Mouse (Mus musculus) kidney, embryonic 15.5 days (tissue): ENCODE measurements around the gene Lrrc8d. TPM values are rescaled to one million over a fixed set of nuclear protein-coding genes. Genes with fewer than 3 reads are reported as not detected.

Experiments used
- ATAC-seq: fragments of 200-750 bp; cut with Nextera tagmentation; replicated peaks from 2 replicates; pipeline ENCODE4 v1.8.0; 2017; ENCODE audit warnings: moderate TSS enrichment; ENCODE audit not compliant: low FRiP score
- H3K27ac ChIP-seq: fragments of 300-500 bp; sonication (generic); 2 replicates; pipeline ENCODE4 v1.5.1; 2015; ENCODE audit warnings: mild to moderate bottlenecking, inconsistent platforms
- H3K27me3 ChIP-seq: fragments of 300-500 bp; sonication (generic); 2 replicates; pipeline ENCODE4 v1.6.1; 2015; ENCODE audit warnings: inconsistent platforms
- H3K36me3 ChIP-seq: fragments of 300-500 bp; sonication (generic); 2 replicates; pipeline ENCODE4 v1.6.1; 2015; ENCODE audit warnings: inconsistent platforms
- H3K4me1 ChIP-seq: fragments of 300-500 bp; sonication (generic); 2 replicates; pipeline ENCODE4 v1.6.1; 2015; ENCODE audit warnings: inconsistent platforms
- H3K4me2 ChIP-seq: fragments of 300-500 bp; sonication (generic); 2 replicates; pipeline ENCODE4 v1.6.1; 2015; ENCODE audit warnings: moderate library complexity, mild to moderate bottlenecking, inconsistent platforms
- H3K4me3 ChIP-seq: fragments of 300-500 bp; sonication (generic); replicated peaks from 2 replicates; pipeline ENCODE4 v1.5.1; 2015; ENCODE audit warnings: mild to moderate bottlenecking, inconsistent platforms
- H3K9ac ChIP-seq: fragments of 300-500 bp; sonication (generic); 2 replicates; pipeline ENCODE4 v1.6.1; 2015; ENCODE audit warnings: mild to moderate bottlenecking, inconsistent platforms
- H3K9me3 ChIP-seq: fragments of 300-500 bp; sonication (generic); replicated peaks from 2 replicates; pipeline ENCODE4 v1.6.1; 2016; ENCODE audit warnings: inconsistent platforms
- WGBS: fragments of 180-500 bp; shearing (Covaris S2); methylation state at CpG from one replicate; pipeline ENCODE4 v1.1.7; 2015; ENCODE audit warnings: mixed read lengths; 5-methylcytosine and 5-hydroxymethylcytosine counted together
- polyA plus RNA-seq: library from polyadenylated mRNA; unstranded; fragments of >200 nt; fragmentation: Nextera tagmentation; extraction: Ambion mirVana; gene quantifications from 2 replicates; pipeline ENCODE4 v1.2.1, GENCODE M21; 2015

The Lrrc8d gene
- polyA plus RNA-seq, 1 experiment from 2014 or later, result 32.2 TPM

- H3K9me3 ChIP-seq, result peaks cover 14% of the 10 kb centered on the region
- WGBS, result 83% methylated on average over 11 of the region's 11 CpGs
- no peak overlapping the region for H3K4me2 ChIP-seq
- no peak overlapping the region for H3K9ac ChIP-seq
- peaks cover 43% of the 10 kb centered on the region for H3K36me3 ChIP-seq
- no peak for ATAC-seq
- H3K27me3 ChIP-seq, result no peaks in the 10 kb centered on the region
- peaks cover 25% of the 10 kb centered on the region for H3K4me1 ChIP-seq
- H3K27ac ChIP-seq, result no peak overlapping the region
- no peak overlapping the region for H3K4me3 ChIP-seq
Observed at GRCm38 (mm10) chr5:105809056-105809455, 109.3 kb downstream of the Lrrc8d start.

DNA sequence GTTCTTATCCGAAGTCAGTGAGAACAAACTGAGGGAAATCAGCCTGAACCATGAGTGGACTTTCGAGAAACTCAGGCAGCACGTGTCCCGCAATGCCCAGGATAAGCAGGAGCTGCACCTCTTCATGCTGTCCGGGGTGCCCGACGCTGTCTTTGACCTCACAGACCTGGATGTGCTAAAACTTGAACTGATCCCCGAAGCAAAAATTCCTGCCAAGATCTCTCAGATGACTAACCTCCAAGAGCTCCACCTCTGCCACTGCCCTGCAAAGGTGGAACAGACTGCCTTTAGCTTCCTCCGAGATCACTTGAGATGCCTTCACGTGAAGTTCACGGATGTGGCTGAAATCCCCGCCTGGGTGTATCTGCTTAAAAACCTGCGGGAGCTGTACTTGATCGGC is 113.3 kb downstream of the Lrrc8d start:
- H3K27me3 ChIP-seq, result no peaks in the 10 kb centered on the region
- H3K4me3 ChIP-seq, result no peak overlapping the region
- no peak for ATAC-seq
- H3K4me1 ChIP-seq, result peaks cover 25% of the 10 kb centered on the region
- H3K27ac ChIP-seq, result no peak overlapping the region
- no peak overlapping the region for H3K4me2 ChIP-seq
- WGBS, result 98% methylated on average over 14 of the region's 14 CpGs
- H3K9me3 ChIP-seq, result peaks cover 14% of the 10 kb centered on the region
- peaks cover 58% of the 10 kb centered on the region for H3K36me3 ChIP-seq
- no peak overlapping the region for H3K9ac ChIP-seq

GRCm38 (mm10) chr5:105813974-105814373 is 114.2 kb downstream of the Lrrc8d start:
- WGBS, result 80% methylated on average over 10 of the region's 10 CpGs
- no peak overlapping the region for H3K9ac ChIP-seq
- H3K27ac ChIP-seq, result no peak overlapping the region
- ATAC-seq, result no peak
- peaks cover 14% of the 10 kb centered on the region for H3K9me3 ChIP-seq
- H3K4me3 ChIP-seq, result no peak overlapping the region
- H3K36me3 ChIP-seq, result peaks cover 58% of the 10 kb centered on the region
- no peaks in the 10 kb centered on the region for H3K27me3 ChIP-seq
- no peak overlapping the region for H3K4me2 ChIP-seq
- peaks cover 30% of the 10 kb centered on the region for H3K4me1 ChIP-seq

DNA sequence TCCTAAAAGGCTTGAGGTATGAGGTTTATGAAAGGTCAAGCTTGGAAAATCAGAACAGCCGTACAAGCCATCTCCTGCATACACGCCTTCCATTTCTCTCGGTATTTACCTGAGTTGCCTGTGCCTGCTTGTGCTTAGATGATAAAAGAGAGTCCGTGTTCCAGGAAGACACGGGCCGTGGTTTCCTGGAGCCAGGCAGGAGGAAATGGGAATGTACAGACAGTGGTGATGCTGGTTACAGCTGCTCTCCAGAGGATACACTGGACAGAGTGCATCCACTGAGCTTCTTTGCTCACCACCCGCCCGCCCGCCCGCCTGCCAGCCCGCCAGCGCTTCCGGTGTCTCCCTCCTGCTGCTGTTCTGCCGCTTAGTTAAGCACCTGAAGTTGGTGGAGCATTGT is 116.3 kb downstream of the Lrrc8d start:
- Histone ChIP-seq H3K27ac (0 out of 2 replicates have a peak overlapping the region, but pooled peaks have one; percentile 14), H3K9ac (no peak overlapping the region), H3K4me3 (no peak overlapping the region), H3K4me2 (no peak overlapping the region), H3K36me3 (peaks cover 50% of the 10 kb centered on the region), H3K27me3 (no peaks in the 10 kb centered on the region), H3K4me1 (peaks cover 33% of the 10 kb centered on the region), H3K9me3 (peaks cover 14% of the 10 kb centered on the region)
- 74% methylated on average over 14 of the region's 14 CpGs for WGBS
- ATAC-seq, result no peak

DNA sequence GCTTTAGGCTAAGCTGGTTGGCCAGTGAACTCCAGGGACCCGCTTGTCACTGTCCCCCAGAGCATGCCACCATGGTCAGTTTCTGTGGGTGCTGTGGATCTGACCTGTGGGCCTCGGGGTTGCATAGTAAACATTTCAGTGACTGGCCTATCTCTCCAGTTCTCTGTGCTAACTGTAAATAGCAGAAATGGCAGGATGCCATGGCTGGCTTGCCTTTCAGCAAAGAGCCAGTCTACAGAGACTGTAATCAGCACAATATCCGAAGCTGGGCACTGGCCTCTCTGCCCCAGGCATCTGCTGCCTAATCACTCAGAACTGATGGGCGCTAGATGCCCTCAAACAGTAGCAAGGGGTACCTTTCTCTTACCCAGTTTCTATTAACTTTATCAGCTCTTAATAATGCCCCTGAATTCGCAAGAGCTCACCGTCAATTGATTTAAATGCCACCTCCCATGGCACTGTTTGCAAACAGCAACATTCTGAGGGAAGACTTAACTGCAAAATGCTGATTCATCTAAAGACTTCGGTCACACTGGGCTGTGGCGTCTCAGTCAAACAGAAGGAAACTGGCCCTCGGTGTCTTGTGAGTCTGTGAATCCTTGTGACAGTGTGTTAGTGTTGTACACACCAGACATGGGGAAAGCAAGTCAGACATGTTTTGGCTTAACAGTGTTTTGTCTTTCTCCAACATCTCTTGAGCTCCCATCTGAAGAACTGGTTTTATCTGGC is 117.6 kb downstream of the Lrrc8d start:
- H3K27me3 ChIP-seq, result no peaks in the 10 kb centered on the region
- H3K4me3 ChIP-seq, result no peak overlapping the region
- H3K27ac ChIP-seq, result 0 out of 2 replicates have a peak overlapping the region, but pooled peaks have one; percentile 7
- peaks cover 37% of the 10 kb centered on the region for H3K36me3 ChIP-seq
- no peak overlapping the region for H3K9ac ChIP-seq
- H3K4me1 ChIP-seq, result peaks cover 33% of the 10 kb centered on the region
- no peak overlapping the region for H3K4me2 ChIP-seq
- peaks cover 11% of the 10 kb centered on the region for H3K9me3 ChIP-seq
- 0 out of 2 replicates have a peak, but pooled peaks have one; percentile 52 for ATAC-seq
- WGBS, result 70% methylated on average over 9 of the region's 9 CpGs

DNA sequence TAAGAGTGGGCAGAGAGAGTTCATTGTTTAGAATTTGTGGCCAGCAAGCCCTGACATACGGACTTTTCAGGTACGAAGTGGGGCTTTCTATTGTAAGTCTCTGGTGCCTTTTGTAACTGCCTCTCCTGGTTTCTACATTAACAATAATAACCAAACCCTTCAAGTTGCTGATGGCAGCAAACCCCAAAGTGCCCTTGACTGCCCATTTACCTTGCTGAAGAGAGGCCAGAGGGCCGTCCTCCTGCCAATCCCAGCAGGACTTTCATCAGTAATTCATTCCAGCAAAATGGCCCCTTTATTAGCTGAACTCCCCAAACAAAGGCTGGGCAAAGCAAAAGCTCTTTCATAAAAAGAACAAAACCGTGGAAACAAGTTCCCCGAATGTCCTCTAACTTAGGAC is 118.6 kb downstream of the Lrrc8d start:
- Histone ChIP-seq H3K9me3 (peaks cover 1% of the 10 kb centered on the region; the same call in 1 of the 2 replicates), H3K4me3 (no peak overlapping the region), H3K4me2 (no peak overlapping the region), H3K36me3 (peaks cover 27% of the 10 kb centered on the region), H3K27ac (0 out of 2 replicates have a peak overlapping the region, but pooled peaks have one; percentile 4), H3K27me3 (no peaks in the 10 kb centered on the region), H3K4me1 (peaks cover 41% of the 10 kb centered on the region), H3K9ac (no peak overlapping the region)
- no peak for ATAC-seq
- WGBS, result 78% methylated on average over 5 of the region's 5 CpGs

DNA sequence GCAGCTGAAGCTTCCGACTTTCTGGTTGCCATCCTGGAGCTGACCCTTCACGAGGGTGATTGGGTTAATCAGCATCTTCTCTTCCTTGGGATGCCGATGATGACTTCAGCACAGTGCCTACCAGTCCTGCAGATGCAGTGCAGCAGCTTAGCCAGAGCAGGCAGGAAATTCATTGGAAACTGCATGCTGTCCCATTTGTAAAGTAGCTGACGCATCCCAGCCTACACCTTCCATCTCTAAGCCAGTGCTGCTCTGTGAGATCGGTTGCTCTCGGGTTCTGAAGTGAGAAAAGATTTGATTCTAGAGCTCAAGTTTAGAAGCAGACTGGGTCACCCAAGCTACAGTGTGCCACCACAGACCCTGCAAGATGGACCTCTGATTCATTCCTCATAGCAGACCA is 121.6 kb downstream of the Lrrc8d start:
- no peaks in the 10 kb centered on the region for H3K27me3 ChIP-seq
- no peak overlapping the region for H3K4me2 ChIP-seq
- no peak overlapping the region for H3K4me3 ChIP-seq
- H3K27ac ChIP-seq, result no peak overlapping the region
- H3K4me1 ChIP-seq, result peaks cover 51% of the 10 kb centered on the region
- H3K9me3 ChIP-seq, result no peaks in the 10 kb centered on the region
- ATAC-seq, result no peak
- WGBS, result 76% methylated on average over 6 of the region's 6 CpGs
- no peak overlapping the region for H3K9ac ChIP-seq
- peaks cover under 1% of the 10 kb centered on the region; the same call in 1 of the 2 replicates for H3K36me3 ChIP-seq

DNA sequence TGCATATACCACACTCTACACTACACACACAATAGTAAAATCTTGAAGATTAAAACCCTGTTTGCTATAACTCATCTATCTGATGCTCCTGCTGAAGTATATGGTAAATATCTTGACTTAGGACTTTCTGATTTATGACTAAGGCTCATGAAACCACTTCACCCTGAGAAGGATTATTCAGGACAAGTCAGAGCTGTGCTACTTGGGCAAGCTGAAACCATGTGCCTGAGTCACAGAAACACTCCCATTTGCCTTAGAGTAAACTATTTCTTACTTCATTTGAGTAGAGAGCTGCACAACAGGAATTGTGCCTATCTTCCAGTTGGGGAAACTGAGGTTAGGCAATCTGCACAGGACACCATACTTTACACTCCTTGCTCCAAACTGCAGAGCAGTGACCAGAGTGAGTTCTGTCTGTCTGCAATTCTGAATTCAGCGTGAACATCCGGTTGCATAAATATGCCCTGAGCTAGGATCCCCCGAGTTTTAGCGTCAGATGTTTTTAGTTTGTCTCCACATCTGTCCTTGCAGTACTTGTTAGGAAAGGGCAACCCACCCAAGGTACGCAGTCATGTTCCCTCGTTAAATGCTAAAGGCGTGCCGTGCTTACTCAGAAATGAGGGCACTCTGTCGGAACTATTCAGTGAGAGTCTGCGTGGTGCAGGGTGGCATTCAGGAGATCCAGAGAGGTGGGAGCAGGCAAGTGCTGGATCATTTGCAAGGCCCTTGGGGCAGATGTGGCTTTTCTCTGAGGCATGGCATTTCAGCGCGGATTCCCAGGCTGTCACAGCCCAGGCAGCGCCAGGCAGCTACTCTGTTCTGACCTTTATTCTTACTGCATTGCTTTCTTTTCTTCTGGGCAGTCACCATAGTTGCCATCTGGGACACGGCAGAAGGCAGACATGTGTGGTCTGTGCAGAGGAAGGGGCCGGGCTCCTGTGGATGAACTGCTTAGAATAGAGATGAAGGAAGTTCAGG is 123.0 kb downstream of the Lrrc8d start:
- 65% methylated on average over 15 of the region's 15 CpGs for WGBS
- Histone ChIP-seq H3K4me2 (no peak overlapping the region), H3K27ac (no peak overlapping the region), H3K27me3 (no peaks in the 10 kb centered on the region), H3K36me3 (no peaks in the 10 kb centered on the region), H3K4me3 (no peak overlapping the region), H3K9me3 (no peaks in the 10 kb centered on the region), H3K9ac (no peak overlapping the region), H3K4me1 (peaks cover 40% of the 10 kb centered on the region)
- no peak for ATAC-seq

DNA sequence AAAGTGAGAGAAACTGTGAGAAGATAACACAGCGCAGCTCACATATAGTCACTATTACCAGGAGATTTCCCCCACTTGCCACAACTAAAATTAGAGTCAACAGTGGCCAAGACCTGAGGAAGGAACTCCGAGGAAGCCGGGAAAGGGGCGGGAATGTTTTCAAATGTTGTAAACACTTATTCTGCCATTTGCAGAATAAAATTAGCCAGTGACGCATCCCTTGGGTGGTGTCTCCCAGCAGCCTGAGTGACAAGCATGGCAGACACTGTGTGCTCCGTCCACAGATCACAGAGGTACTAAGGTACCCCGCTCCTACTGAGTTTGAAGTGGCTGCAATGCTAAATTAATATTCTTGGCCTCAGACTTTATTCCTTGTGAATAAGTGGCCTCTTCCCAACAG is 124.5 kb downstream of the Lrrc8d start:
- H3K9ac ChIP-seq, result no peak overlapping the region
- H3K27me3 ChIP-seq, result no peaks in the 10 kb centered on the region
- no peaks in the 10 kb centered on the region for H3K9me3 ChIP-seq
- peaks cover 33% of the 10 kb centered on the region for H3K4me1 ChIP-seq
- WGBS, result 77% methylated on average over 7 of the region's 7 CpGs
- ATAC-seq, result no peak
- H3K4me3 ChIP-seq, result no peak overlapping the region
- H3K36me3 ChIP-seq, result no peaks in the 10 kb centered on the region
- H3K27ac ChIP-seq, result no peak overlapping the region
- H3K4me2 ChIP-seq, result no peak overlapping the region

GRCm38 (mm10) chr5:105824827-105825226 is 125.1 kb downstream of the Lrrc8d start:
- no peak overlapping the region for H3K4me3 ChIP-seq
- no peak overlapping the region for H3K27ac ChIP-seq
- no peaks in the 10 kb centered on the region for H3K9me3 ChIP-seq
- H3K4me2 ChIP-seq, result no peak overlapping the region
- H3K9ac ChIP-seq, result no peak overlapping the region
- no peak for ATAC-seq
- H3K27me3 ChIP-seq, result no peaks in the 10 kb centered on the region
- H3K36me3 ChIP-seq, result no peaks in the 10 kb centered on the region
- H3K4me1 ChIP-seq, result peaks cover 36% of the 10 kb centered on the region
- 71% methylated on average over 4 of the region's 4 CpGs for WGBS

DNA sequence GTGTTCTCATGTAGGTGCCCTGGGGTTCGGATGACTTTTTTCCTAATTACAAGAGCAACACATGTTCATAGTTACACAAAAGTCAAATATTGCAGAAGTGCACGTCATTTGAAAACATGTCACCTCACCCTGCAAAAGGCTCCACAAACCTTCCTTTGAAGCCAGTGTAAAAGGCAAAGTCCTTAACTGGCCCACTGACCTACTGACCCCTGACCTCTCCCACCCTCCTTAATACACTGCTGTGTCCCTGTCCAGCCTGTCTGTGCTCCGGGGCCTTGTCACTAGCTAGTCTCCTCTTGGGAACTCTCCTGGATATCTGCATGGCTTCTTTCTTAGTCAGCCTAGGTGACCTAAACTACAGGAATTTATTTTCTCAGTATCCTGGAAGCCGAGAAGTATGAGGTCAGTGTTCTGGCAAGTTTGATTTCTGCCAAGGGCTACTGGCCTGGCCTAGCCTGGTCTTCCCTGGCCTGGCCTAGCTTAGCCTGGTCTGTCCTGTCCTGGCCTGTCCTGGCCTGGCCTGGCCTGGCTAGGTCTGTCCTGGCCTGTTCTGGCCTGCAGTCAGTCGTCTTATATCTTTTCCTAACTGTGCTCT is 127.2 kb downstream of the Lrrc8d start:
- no peak overlapping the region for H3K9ac ChIP-seq
- WGBS, result 80% methylated on average over 5 of the region's 5 CpGs

GRCm38 (mm10) chr5:105828050-105828449 is 128.3 kb downstream of the Lrrc8d start:
- 95% methylated on average over 3 of the region's 3 CpGs for WGBS
- no peaks in the 10 kb centered on the region for H3K36me3 ChIP-seq
- H3K9me3 ChIP-seq, result no peaks in the 10 kb centered on the region
- H3K9ac ChIP-seq, result no peak overlapping the region
- peaks cover 26% of the 10 kb centered on the region for H3K4me1 ChIP-seq
- no peak overlapping the region for H3K4me2 ChIP-seq
- ATAC-seq, result no peak
- H3K27me3 ChIP-seq, result no peaks in the 10 kb centered on the region
- H3K27ac ChIP-seq, result no peak overlapping the region
- H3K4me3 ChIP-seq, result no peak overlapping the region

More for the DNA sequence above, 127.2 kb downstream of the Lrrc8d start:
- no peak for ATAC-seq
- no peak overlapping the region for H3K4me2 ChIP-seq
- no peak overlapping the region for H3K4me3 ChIP-seq
- no peak overlapping the region for H3K27ac ChIP-seq
- H3K4me1 ChIP-seq, result peaks cover 31% of the 10 kb centered on the region
- no peaks in the 10 kb centered on the region for H3K36me3 ChIP-seq
- H3K9me3 ChIP-seq, result no peaks in the 10 kb centered on the region
- no peaks in the 10 kb centered on the region for H3K27me3 ChIP-seq
